Mouse (Mus musculus) embryonic facial prominence, embryonic 15.5 days (tissue): ENCODE data around the gene Insrr. TPM values are rescaled to one million over a fixed set of nuclear protein-coding genes. Genes with fewer than 3 reads are reported as not detected.
"Not testable (repeated sequence)": the region's sequence is repeated elsewhere in the genome, so short reads cannot be mapped to it uniquely, and the experiment has no call there.

Experiments used
- ATAC-seq: fragments of 200-750 bp; cut with Nextera tagmentation; 2 replicates; pipeline ENCODE4 v1.8.0; 2017; ENCODE audit warnings: low read depth, moderate TSS enrichment; ENCODE audit not compliant: insufficient number of reproducible peaks, low FRiP score, low TSS enrichment
- H3K27ac ChIP-seq: fragments of 300-500 bp; sonication (generic); replicated peaks from 2 replicates; pipeline ENCODE4 v1.5.1; 2015; ENCODE audit warnings: mild to moderate bottlenecking, inconsistent platforms
- H3K27me3 ChIP-seq: fragments of 300-500 bp; sonication (generic); 2 replicates; pipeline ENCODE4 v1.6.1; 2015; ENCODE audit warnings: inconsistent platforms
- H3K36me3 ChIP-seq: fragments of 300-500 bp; sonication (generic); 2 replicates; pipeline ENCODE4 v1.6.1; 2015; ENCODE audit warnings: mild to moderate bottlenecking, inconsistent platforms
- H3K4me1 ChIP-seq: fragments of 300-500 bp; sonication (generic); 2 replicates; pipeline ENCODE4 v1.6.1; 2015; ENCODE audit warnings: inconsistent platforms
- H3K4me2 ChIP-seq: fragments of 300-500 bp; sonication (generic); replicated peaks from 2 replicates; pipeline ENCODE4 v1.6.1; 2015; ENCODE audit warnings: mild to moderate bottlenecking, inconsistent platforms
- H3K4me3 ChIP-seq: fragments of 300-500 bp; sonication (generic); replicated peaks from 2 replicates; pipeline ENCODE4 v1.5.1; 2015; ENCODE audit warnings: mild to moderate bottlenecking, inconsistent platforms
- H3K9ac ChIP-seq: fragments of 300-500 bp; sonication (generic); 2 replicates; pipeline ENCODE4 v1.6.1; 2015; ENCODE audit warnings: inconsistent platforms
- H3K9me3 ChIP-seq: fragments of 300-500 bp; sonication (generic); replicated peaks from 2 replicates; pipeline ENCODE4 v1.6.1; 2016; ENCODE audit warnings: inconsistent platforms
- WGBS: fragments of 180-500 bp; shearing (Covaris S2); methylation state at CpG from one replicate; pipeline ENCODE4 v1.1.7; 2015; 5-methylcytosine and 5-hydroxymethylcytosine counted together
- polyA plus RNA-seq: library from polyadenylated mRNA; unstranded; fragments of >200 nt; fragmentation: Nextera tagmentation; extraction: Ambion mirVana; gene quantifications from 2 replicates; pipeline ENCODE4 v1.2.1, GENCODE M21; 2015

Gene Insrr
- polyA plus RNA-seq, 1 experiment from 2014 or later: 0.47 TPM

- Histone ChIP-seq H3K27me3 (peaks cover 89% of the 10 kb centered on the region), H3K9ac (no peak overlapping the region), H3K4me1 (0 out of 2 replicates have a peak, but pooled peaks cover 5% of the 10 kb centered on the region), H3K36me3 (no peaks in the 10 kb centered on the region), H3K27ac (no peak overlapping the region), H3K9me3 (no peaks in the 10 kb centered on the region), H3K4me3 (peak overlapping the region; percentile 7; the same call in 1 of the 2 replicates), H3K4me2 (peak overlapping the region; percentile 38)
- WGBS: 8% methylated on average over 26 of the region's 26 CpGs
- ATAC-seq: no peak
Observed at GRCm38 (mm10) chr3:87804038-87804677, 7.4 kb downstream of the Insrr start.

- peak overlapping the region; percentile 41 for H3K4me2 ChIP-seq
- H3K36me3 ChIP-seq: no peaks in the 10 kb centered on the region
- H3K4me1 ChIP-seq: peaks cover 10% of the 10 kb centered on the region
- peaks cover 69% of the 10 kb centered on the region for H3K27me3 ChIP-seq
- 7% methylated on average over 28 of the region's 28 CpGs for WGBS
- H3K4me3 ChIP-seq: peak overlapping the region; percentile 21
- no peak overlapping the region for H3K9ac ChIP-seq
- H3K27ac ChIP-seq: no peak overlapping the region
- ATAC-seq: peak; percentile 65; the same call in 1 of the 2 replicates
- no peaks in the 10 kb centered on the region for H3K9me3 ChIP-seq
Observed at GRCm38 (mm10) chr3:87809322-87809962, 12.7 kb downstream of the Insrr start.

- Histone ChIP-seq H3K4me3 (no peak overlapping the region), H3K4me2 (no peak overlapping the region), H3K9me3 (no peaks in the 10 kb centered on the region), H3K27me3 (peaks cover 72% of the 10 kb centered on the region), H3K9ac (no peak overlapping the region), H3K36me3 (no peaks in the 10 kb centered on the region), H3K4me1 (peaks cover 10% of the 10 kb centered on the region), H3K27ac (no peak overlapping the region)
- WGBS: 85% methylated on average over 8 of the region's 8 CpGs
- ATAC-seq: no peak
Observed at GRCm38 (mm10) chr3:87811297-87811696, 14.5 kb downstream of the Insrr start.

- WGBS: 47% methylated on average over 4 of the region's 4 CpGs
- peaks cover 66% of the 10 kb centered on the region for H3K27me3 ChIP-seq
- ATAC-seq: no peak
Observed at GRCm38 (mm10) chr3:87812413-87812812, 15.7 kb downstream of the Insrr start.

GRCm38 (mm10) chr3:87812873-87813272 lies 16.1 kb downstream of the Insrr start:
- Histone ChIP-seq H3K4me3 (no peak overlapping the region), H3K27me3 (peaks cover 69% of the 10 kb centered on the region), H3K4me2 (no peak overlapping the region), H3K27ac (no peak overlapping the region), H3K36me3 (no peaks in the 10 kb centered on the region), H3K4me1 (peaks cover 10% of the 10 kb centered on the region), H3K9ac (no peak overlapping the region), H3K9me3 (no peaks in the 10 kb centered on the region)
- no peak for ATAC-seq
- 47% methylated on average over 10 of the region's 10 CpGs for WGBS

More at GRCm38 (mm10) chr3:87812413-87812812, 15.7 kb downstream of the Insrr start:
- Histone ChIP-seq H3K4me2 (no peak overlapping the region), H3K27ac (no peak overlapping the region), H3K9ac (no peak overlapping the region), H3K9me3 (no peaks in the 10 kb centered on the region), H3K36me3 (no peaks in the 10 kb centered on the region), H3K4me3 (no peak overlapping the region), H3K4me1 (peaks cover 10% of the 10 kb centered on the region)

- Histone ChIP-seq H3K27me3 (peaks cover 43% of the 10 kb centered on the region), H3K4me1 (no peaks in the 10 kb centered on the region), H3K4me3 (no peak overlapping the region), H3K27ac (no peak overlapping the region), H3K4me2 (no peak overlapping the region), H3K9me3 (no peaks in the 10 kb centered on the region), H3K36me3 (no peaks in the 10 kb centered on the region), H3K9ac (no peak overlapping the region)
- ATAC-seq: no peak
- WGBS: 54% methylated on average over 6 of the region's 6 CpGs
Observed at GRCm38 (mm10) chr3:87816166-87816565, 19.4 kb downstream of the Insrr start.

GRCm38 (mm10) chr3:87816646-87817093 lies 19.9 kb downstream of the Insrr start:
- 4% methylated on average over 12 of the region's 12 CpGs for WGBS
- Histone ChIP-seq H3K36me3 (no peaks in the 10 kb centered on the region), H3K4me1 (no peaks in the 10 kb centered on the region), H3K4me2 (no peak overlapping the region), H3K9me3 (no peaks in the 10 kb centered on the region), H3K4me3 (no peak overlapping the region), H3K9ac (no peak overlapping the region), H3K27ac (no peak overlapping the region), H3K27me3 (peaks cover 38% of the 10 kb centered on the region)
- no peak for ATAC-seq

GRCm38 (mm10) chr3:87818226-87818625 lies 21.5 kb downstream of the Insrr start:
- H3K27me3 ChIP-seq: peaks cover 36% of the 10 kb centered on the region
- no peak for ATAC-seq
- no peak overlapping the region for H3K4me3 ChIP-seq
- no peaks in the 10 kb centered on the region for H3K4me1 ChIP-seq
- no peak overlapping the region for H3K27ac ChIP-seq
- H3K4me2 ChIP-seq: no peak overlapping the region
- no peaks in the 10 kb centered on the region for H3K36me3 ChIP-seq
- 52% methylated on average over 12 of the region's 12 CpGs for WGBS
- H3K9me3 ChIP-seq: no peaks in the 10 kb centered on the region
- no peak overlapping the region for H3K9ac ChIP-seq

GRCm38 (mm10) chr3:87824206-87824605 lies 27.5 kb downstream of the Insrr start, which contains the start of gene Pear1:
Gene Pear1 (minus strand): TSS chr3:87824306.
- H3K27ac ChIP-seq, H3K36me3 ChIP-seq, H3K9ac ChIP-seq, H3K4me2 ChIP-seq, H3K4me3 ChIP-seq, H3K27me3 ChIP-seq, ATAC-seq, H3K4me1 ChIP-seq, H3K9me3 ChIP-seq: not testable (repeated sequence)
- 83% methylated on average over 1 of the region's 1 CpGs for WGBS

GRCm38 (mm10) chr3:87828435-87828834 lies 31.7 kb downstream of the Insrr start:
- H3K9ac ChIP-seq: no peak overlapping the region
- no peak overlapping the region for H3K27ac ChIP-seq
- no peaks in the 10 kb centered on the region for H3K9me3 ChIP-seq
- H3K27me3 ChIP-seq: peaks cover 3% of the 10 kb centered on the region; the same call in 1 of the 2 replicates
- WGBS: 40% methylated on average over 4 of the region's 4 CpGs
- H3K4me1 ChIP-seq: no peaks in the 10 kb centered on the region
- H3K36me3 ChIP-seq: no peaks in the 10 kb centered on the region
- no peak overlapping the region for H3K4me2 ChIP-seq
- no peak for ATAC-seq
- no peak overlapping the region for H3K4me3 ChIP-seq

GRCm38 (mm10) chr3:87829025-87829424 lies 32.3 kb downstream of the Insrr start:
- no peak for ATAC-seq
- no peak overlapping the region for H3K27ac ChIP-seq
- H3K9ac ChIP-seq: no peak overlapping the region
- H3K4me1 ChIP-seq: no peaks in the 10 kb centered on the region
- H3K9me3 ChIP-seq: no peaks in the 10 kb centered on the region
- no peak overlapping the region for H3K4me3 ChIP-seq
- 52% methylated on average over 10 of the region's 10 CpGs for WGBS
- H3K36me3 ChIP-seq: no peaks in the 10 kb centered on the region
- no peak overlapping the region for H3K4me2 ChIP-seq
- H3K27me3 ChIP-seq: peaks cover 3% of the 10 kb centered on the region; the same call in 1 of the 2 replicates
